Mouse (Mus musculus) intestine, embryonic 15.5 days (tissue): Measurements from ENCODE around the gene Polr2h. TPM values are rescaled to one million over a fixed set of nuclear protein-coding genes. Genes with fewer than 3 reads are reported as not detected.

Source experiments
- ATAC-seq: fragments of 200-750 bp; cut with Nextera tagmentation; 2 replicates; pipeline ENCODE4 v1.8.0; 2017; ENCODE audit warnings: moderate TSS enrichment, moderate library complexity
- H3K27ac ChIP-seq: fragments of 300-500 bp; sonication (generic); 2 replicates; pipeline ENCODE4 v1.5.1; 2015; ENCODE audit warnings: mild to moderate bottlenecking, inconsistent platforms
- H3K27me3 ChIP-seq: fragments of 300-500 bp; sonication (generic); replicated peaks from 2 replicates; pipeline ENCODE4 v1.6.1; 2015; ENCODE audit warnings: inconsistent platforms
- H3K36me3 ChIP-seq: fragments of 300-500 bp; sonication (generic); 2 replicates; pipeline ENCODE4 v1.6.1; 2015; ENCODE audit warnings: inconsistent platforms
- H3K4me1 ChIP-seq: fragments of 300-500 bp; sonication (generic); replicated peaks from 2 replicates; pipeline ENCODE4 v1.6.1; 2015; ENCODE audit warnings: inconsistent platforms
- H3K4me2 ChIP-seq: fragments of 300-500 bp; sonication (generic); replicated peaks from 2 replicates; pipeline ENCODE4 v1.6.1; 2015; ENCODE audit warnings: mild to moderate bottlenecking, inconsistent platforms
- H3K4me3 ChIP-seq: fragments of 300-500 bp; sonication (generic); replicated peaks from 2 replicates; pipeline ENCODE4 v1.5.1; 2015; ENCODE audit warnings: inconsistent platforms
- H3K9ac ChIP-seq: fragments of 300-500 bp; sonication (generic); 2 replicates; pipeline ENCODE4 v1.6.1; 2015; ENCODE audit warnings: inconsistent platforms
- H3K9me3 ChIP-seq: fragments of 300-500 bp; sonication (generic); 2 replicates; pipeline ENCODE4 v1.6.1; 2016; ENCODE audit warnings: inconsistent platforms
- WGBS: fragments of 180-500 bp; shearing (Covaris S2); methylation state at CpG from one replicate; pipeline ENCODE4 v1.1.7; 2015; 5-methylcytosine and 5-hydroxymethylcytosine counted together
- polyA plus RNA-seq: library from polyadenylated mRNA; unstranded; fragments of >200 nt; fragmentation: Nextera tagmentation; extraction: Ambion mirVana; gene quantifications from 2 replicates; pipeline ENCODE4 v1.2.1, GENCODE M21; 2015

Gene Polr2h
- polyA plus RNA-seq, 1 experiment from 2014 or later, result 104 TPM

GRCm38 (mm10) chr16:20690774-20691173 lies 26.7 kb upstream of the Polr2h start:
- Histone ChIP-seq H3K4me1 (peaks cover 22% of the 10 kb centered on the region), H3K9ac (no peak overlapping the region), H3K9me3 (no peaks in the 10 kb centered on the region), H3K4me3 (no peak overlapping the region), H3K27ac (no peak overlapping the region), H3K27me3 (no peaks in the 10 kb centered on the region), H3K36me3 (peaks cover 43% of the 10 kb centered on the region), H3K4me2 (no peak overlapping the region)
- WGBS, result 85% methylated on average over 3 of the region's 3 CpGs
- ATAC-seq, result no peak

GRCm38 (mm10) chr16:20691617-20692016 lies 25.8 kb upstream of the Polr2h start:
- Histone ChIP-seq H3K27me3 (no peaks in the 10 kb centered on the region), H3K27ac (no peak overlapping the region), H3K36me3 (peaks cover 35% of the 10 kb centered on the region), H3K9me3 (no peaks in the 10 kb centered on the region), H3K4me2 (no peak overlapping the region), H3K4me1 (peaks cover 28% of the 10 kb centered on the region), H3K9ac (no peak overlapping the region), H3K4me3 (no peak overlapping the region)
- WGBS, result 67% methylated on average over 1 of the region's 1 CpGs
- no peak for ATAC-seq

- Histone ChIP-seq H3K27ac (no peak overlapping the region), H3K9me3 (no peaks in the 10 kb centered on the region), H3K36me3 (peaks cover 27% of the 10 kb centered on the region), H3K4me3 (no peak overlapping the region), H3K4me2 (peak overlapping the region; percentile 92), H3K27me3 (no peaks in the 10 kb centered on the region), H3K4me1 (peaks cover 28% of the 10 kb centered on the region), H3K9ac (no peak overlapping the region)
- WGBS, result 51% methylated on average over 16 of the region's 16 CpGs
- ATAC-seq, result peak; percentile 2; the same call in 1 of the 2 replicates
These were observed 25.1 kb upstream of the Polr2h start for GRCm38 (mm10) chr16:20692241-20692965.

GRCm38 (mm10) chr16:20693111-20693701 lies 24.3 kb upstream of the Polr2h start, which contains the start of gene Fam131a:
Fam131a (plus strand) TSS chr16:20693241.
- peaks cover 28% of the 10 kb centered on the region for H3K4me1 ChIP-seq
- ATAC-seq, result peak; percentile 93
- WGBS, result under 1% methylated on average over 37 of the region's 37 CpGs
- peak within 1 kb of the TSS; percentile 64 for H3K4me3 ChIP-seq
- H3K27me3 ChIP-seq, result no peaks in the 10 kb centered on the region
- H3K36me3 ChIP-seq, result peaks cover 22% of the 10 kb centered on the region
- no peaks in the 10 kb centered on the region for H3K9me3 ChIP-seq
- peak within 1 kb of the TSS; percentile 71 for H3K9ac ChIP-seq
- peak within 1 kb of the TSS; percentile 84 for H3K27ac ChIP-seq
- H3K4me2 ChIP-seq, result peak within 1 kb of the TSS; percentile 92

- ATAC-seq, result no peak
- no peak overlapping the region for H3K9ac ChIP-seq
- 77% methylated on average over 8 of the region's 8 CpGs for WGBS
- H3K27me3 ChIP-seq, result no peaks in the 10 kb centered on the region
- H3K4me3 ChIP-seq, result no peak overlapping the region
- H3K9me3 ChIP-seq, result no peaks in the 10 kb centered on the region
- peaks cover 28% of the 10 kb centered on the region for H3K4me1 ChIP-seq
- H3K27ac ChIP-seq, result no peak overlapping the region
- H3K4me2 ChIP-seq, result peak overlapping the region; percentile 67
- H3K36me3 ChIP-seq, result peaks cover 8% of the 10 kb centered on the region
These were observed 22.7 kb upstream of the Polr2h start for GRCm38 (mm10) chr16:20694781-20695180.

- Histone ChIP-seq H3K27ac (no peak overlapping the region), H3K27me3 (no peaks in the 10 kb centered on the region), H3K4me2 (peak overlapping the region; percentile 67), H3K9me3 (no peaks in the 10 kb centered on the region), H3K9ac (peak overlapping the region; percentile 35), H3K4me1 (peaks cover 28% of the 10 kb centered on the region), H3K4me3 (peak overlapping the region; percentile 31), H3K36me3 (peaks cover 5% of the 10 kb centered on the region)
- ATAC-seq, result peak; percentile 64
- WGBS, result 5% methylated on average over 46 of the region's 46 CpGs
These were observed 21.7 kb upstream of the Polr2h start for GRCm38 (mm10) chr16:20695622-20696323.

- Histone ChIP-seq H3K9ac (no peak overlapping the region), H3K27me3 (no peaks in the 10 kb centered on the region), H3K27ac (no peak overlapping the region), H3K9me3 (no peaks in the 10 kb centered on the region), H3K36me3 (no peaks in the 10 kb centered on the region; the same call in 1 of the 2 replicates), H3K4me1 (peaks cover 30% of the 10 kb centered on the region), H3K4me3 (no peak overlapping the region), H3K4me2 (no peak overlapping the region)
- 78% methylated on average over 5 of the region's 5 CpGs for WGBS
- no peak for ATAC-seq
These were observed 18.2 kb upstream of the Polr2h start for GRCm38 (mm10) chr16:20699266-20699665.

- H3K27ac ChIP-seq, result no peak overlapping the region
- no peak overlapping the region for H3K4me3 ChIP-seq
- no peaks in the 10 kb centered on the region for H3K27me3 ChIP-seq
- no peak for ATAC-seq
- 52% methylated on average over 5 of the region's 5 CpGs for WGBS
- no peak overlapping the region for H3K9ac ChIP-seq
- no peak overlapping the region for H3K4me2 ChIP-seq
- no peaks in the 10 kb centered on the region; the same call in 1 of the 2 replicates for H3K36me3 ChIP-seq
- peaks cover 24% of the 10 kb centered on the region for H3K4me1 ChIP-seq
- H3K9me3 ChIP-seq, result no peaks in the 10 kb centered on the region
These were observed 17.4 kb upstream of the Polr2h start for GRCm38 (mm10) chr16:20700036-20700435.

GRCm38 (mm10) chr16:20701316-20701715 lies 16.1 kb upstream of the Polr2h start:
- no peak for ATAC-seq

GRCm38 (mm10) chr16:20701729-20702521 lies 15.5 kb upstream of the Polr2h start:
- peak overlapping the region; percentile 36; the same call in 1 of the 2 replicates for H3K27ac ChIP-seq
- 41% methylated on average over 12 of the region's 12 CpGs for WGBS
- no peaks in the 10 kb centered on the region for H3K27me3 ChIP-seq
- no peak overlapping the region for H3K4me3 ChIP-seq
- peak; percentile 32; the same call in 1 of the 2 replicates for ATAC-seq
- H3K36me3 ChIP-seq, result no peaks in the 10 kb centered on the region; the same call in 1 of the 2 replicates
- H3K4me1 ChIP-seq, result peaks cover 12% of the 10 kb centered on the region
- H3K4me2 ChIP-seq, result peak overlapping the region; percentile 12; the same call in 1 of the 2 replicates
- H3K9me3 ChIP-seq, result no peaks in the 10 kb centered on the region
- H3K9ac ChIP-seq, result peak overlapping the region; percentile 0; the same call in 1 of the 2 replicates

More at GRCm38 (mm10) chr16:20701316-20701715, 16.1 kb upstream of the Polr2h start:
- WGBS, result 58% methylated on average over 7 of the region's 7 CpGs
- H3K4me1 ChIP-seq, result peaks cover 12% of the 10 kb centered on the region
- peak overlapping the region; percentile 36; the same call in 1 of the 2 replicates for H3K27ac ChIP-seq
- no peak overlapping the region for H3K4me2 ChIP-seq
- no peaks in the 10 kb centered on the region for H3K9me3 ChIP-seq
- H3K9ac ChIP-seq, result peak overlapping the region; percentile 0; the same call in 1 of the 2 replicates
- H3K27me3 ChIP-seq, result no peaks in the 10 kb centered on the region
- no peak overlapping the region for H3K4me3 ChIP-seq
- H3K36me3 ChIP-seq, result no peaks in the 10 kb centered on the region; the same call in 1 of the 2 replicates

GRCm38 (mm10) chr16:20702522-20702893 lies 15.0 kb upstream of the Polr2h start:
- Histone ChIP-seq H3K4me3 (no peak overlapping the region), H3K9ac (no peak overlapping the region), H3K4me2 (peak overlapping the region; percentile 12; the same call in 1 of the 2 replicates), H3K27me3 (no peaks in the 10 kb centered on the region), H3K27ac (no peak overlapping the region), H3K36me3 (peaks cover under 1% of the 10 kb centered on the region; the same call in 1 of the 2 replicates), H3K4me1 (peaks cover 12% of the 10 kb centered on the region), H3K9me3 (no peaks in the 10 kb centered on the region)
- 14% methylated on average over 8 of the region's 8 CpGs for WGBS
- ATAC-seq, result peak; percentile 79
